Mouse (Mus musculus) left cerebral cortex, adult 9 months (tissue): ENCODE measurements around the gene Apol7e.
A peak's percentile ranks its signal among the peaks of the same experiment; 100 is the strongest.
"Not testable (repeated sequence)": the region's sequence is repeated elsewhere in the genome, so short reads cannot be mapped to it uniquely, and the experiment has no call there.

Experiments used
- DNase-seq, 2 experiments: peaks; one replicate each; pipeline ENCODE4 v3.0.0; 2022; ENCODE audit warnings: low spot score in 2 of 2

The Apol7e gene

DNA sequence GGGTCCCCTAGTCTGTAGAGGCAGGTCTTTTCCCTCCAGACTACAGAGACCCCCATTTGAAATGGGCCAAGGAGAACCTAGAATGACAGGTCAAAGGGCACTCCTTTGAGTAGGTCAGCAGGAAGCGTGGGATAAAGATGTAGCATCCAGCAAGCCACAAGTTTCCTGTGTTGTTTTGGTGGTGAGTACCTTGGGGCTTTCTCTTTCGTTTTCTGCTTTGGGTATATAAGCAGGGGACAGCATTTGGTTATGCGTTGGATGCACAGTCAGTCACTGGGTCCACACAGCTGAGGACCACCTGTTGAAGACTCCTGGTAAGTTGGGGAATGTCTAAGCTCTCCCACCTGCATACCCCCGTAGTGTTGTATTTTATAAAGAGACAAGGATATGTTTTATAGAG lies at the start of gene Apol7e:
Gene Apol7e (plus strand): TSS at position 202 of the 400 bp plus-strand sequence.
- DNase-seq, result not testable (repeated sequence)

DNA sequence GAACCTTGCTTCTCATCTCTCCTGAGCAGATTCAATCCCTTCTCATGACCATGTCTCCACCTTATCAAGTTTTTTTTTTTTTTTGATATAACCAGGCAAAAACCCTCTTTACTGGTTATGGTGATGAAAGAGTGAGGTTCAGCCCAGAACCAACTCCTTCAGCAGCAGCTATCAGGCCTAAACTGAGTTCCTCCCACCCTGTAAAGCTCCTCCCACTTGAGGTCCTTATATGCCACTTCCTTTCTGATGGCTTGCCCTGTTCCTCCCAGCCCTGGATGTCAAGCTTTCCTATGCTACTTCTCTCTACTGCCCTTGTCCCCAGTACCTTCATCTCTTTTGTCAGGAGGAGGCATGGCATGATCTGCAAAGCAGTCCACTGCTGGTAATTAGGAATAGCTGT lies 47.5 kb upstream of the Apol7e start:
- not testable (repeated sequence) for DNase-seq

DNA sequence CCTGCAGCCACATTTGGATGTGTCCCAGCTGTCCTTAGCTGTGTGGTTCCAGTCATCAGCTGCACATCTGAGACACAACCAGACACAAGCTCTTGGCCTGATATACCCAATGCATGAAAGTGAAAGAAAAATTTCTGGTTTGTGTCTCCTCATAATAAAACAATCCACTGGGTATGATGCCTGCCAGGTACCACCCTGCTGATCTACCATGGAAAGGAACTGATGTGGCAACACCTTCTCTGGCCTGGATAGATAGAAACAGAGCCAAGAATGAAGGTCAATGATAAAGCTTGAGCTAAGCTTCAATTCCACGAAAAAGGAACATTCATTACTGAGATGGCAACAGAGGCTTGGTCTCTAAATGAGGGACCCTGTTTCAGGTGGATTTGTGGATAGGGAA lies 38.9 kb upstream of the Apol7e start:
- not testable (repeated sequence) for DNase-seq

DNA sequence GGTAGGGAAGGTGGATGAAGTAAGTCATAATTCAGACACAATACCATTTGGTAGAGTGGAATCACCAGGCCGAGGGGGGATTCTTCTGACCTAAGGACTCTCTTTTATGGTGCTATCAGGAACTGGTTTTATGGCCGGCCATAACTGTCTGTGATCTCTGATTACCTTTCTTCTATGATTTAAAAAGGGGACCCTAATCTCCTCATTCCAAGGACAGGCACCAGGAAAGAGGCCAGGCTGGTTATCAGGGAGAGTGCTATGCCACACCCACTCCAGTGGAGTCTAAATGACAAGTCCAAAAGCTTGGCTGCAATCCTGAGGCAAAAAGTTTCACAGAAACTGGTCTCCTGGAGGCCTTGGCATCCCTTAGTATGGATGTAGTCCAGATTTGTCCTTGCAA lies 36.8 kb upstream of the Apol7e start:
- DNase-seq, result not testable (repeated sequence)

DNA sequence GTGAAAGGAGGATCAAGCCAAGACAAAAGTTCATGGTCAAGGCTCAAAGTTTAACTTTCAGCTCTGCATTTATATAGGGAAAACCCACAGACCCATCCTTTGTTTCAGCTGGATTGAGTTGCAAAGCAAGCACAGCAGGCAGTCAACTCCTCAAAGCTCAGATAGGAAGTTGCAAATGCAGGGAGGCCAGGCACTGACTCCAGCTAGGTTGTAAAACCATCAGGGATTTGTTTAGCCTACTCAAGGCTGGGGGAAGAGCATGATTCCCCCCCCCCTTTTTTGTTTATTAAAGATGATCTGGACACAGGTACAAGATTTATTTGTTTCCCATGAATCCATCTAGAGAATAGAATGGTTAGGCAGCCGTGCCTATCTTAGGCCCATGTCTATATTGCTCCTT lies 24.6 kb upstream of the Apol7e start:
- DNase-seq, result not testable (repeated sequence)

DNA sequence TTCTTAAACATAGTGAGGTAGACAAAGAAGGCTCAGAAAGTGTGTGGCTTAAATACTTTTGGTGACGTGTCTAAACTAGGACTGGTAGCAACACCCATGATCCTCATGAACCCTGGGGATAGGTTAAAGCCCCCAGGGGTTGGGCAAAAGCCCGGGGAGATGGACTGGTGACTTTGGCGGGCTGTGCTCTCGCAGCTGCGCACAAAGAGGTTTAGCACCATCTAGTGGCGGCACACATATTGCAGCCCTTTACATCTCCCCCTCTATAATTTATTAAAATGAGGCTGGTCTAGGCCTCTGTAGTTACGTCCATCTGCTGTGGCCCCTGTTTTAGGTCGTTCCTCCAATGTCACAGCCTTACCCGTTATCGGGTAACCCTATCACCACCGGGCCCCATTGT lies 14.7 kb upstream of the Apol7e start:
- DNase-seq, result peak in 1 of 2 experiments; percentile 21

DNA sequence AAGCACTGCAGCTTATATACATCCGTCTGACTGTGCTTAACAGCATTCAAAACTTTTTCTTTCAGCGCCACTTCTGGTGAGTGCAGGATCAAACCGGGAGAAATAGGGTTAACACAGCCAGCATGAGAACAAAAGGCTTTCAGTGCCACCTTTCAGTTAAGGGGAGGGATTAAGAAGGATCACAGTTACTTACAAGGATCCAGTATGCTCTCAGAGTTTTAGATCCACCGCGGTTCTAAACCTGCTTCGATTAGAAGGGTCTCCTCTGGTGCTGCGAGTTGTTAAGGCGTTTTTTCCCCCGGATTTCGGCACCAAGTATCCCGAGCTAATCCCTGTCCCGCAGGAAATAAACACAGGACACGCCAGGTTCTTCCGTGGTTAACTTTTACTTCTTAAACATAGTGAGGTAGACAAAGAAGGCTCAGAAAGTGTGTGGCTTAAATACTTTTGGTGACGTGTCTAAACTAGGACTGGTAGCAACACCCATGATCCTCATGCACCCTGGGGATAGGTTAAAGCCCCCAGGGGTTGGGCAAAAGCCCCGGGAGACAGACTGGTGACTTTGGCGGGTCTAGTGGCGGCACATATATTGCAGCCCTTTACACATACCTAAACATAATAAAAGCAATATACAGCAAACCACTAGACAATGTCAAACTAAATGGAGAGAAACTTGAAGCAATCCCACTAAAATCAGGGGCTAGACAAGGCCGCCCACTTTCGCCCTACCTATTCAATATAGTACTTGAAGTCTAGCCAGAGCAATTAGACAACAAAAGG lies 6.9 kb upstream of the Apol7e start:
- not testable (repeated sequence) for DNase-seq

DNA sequence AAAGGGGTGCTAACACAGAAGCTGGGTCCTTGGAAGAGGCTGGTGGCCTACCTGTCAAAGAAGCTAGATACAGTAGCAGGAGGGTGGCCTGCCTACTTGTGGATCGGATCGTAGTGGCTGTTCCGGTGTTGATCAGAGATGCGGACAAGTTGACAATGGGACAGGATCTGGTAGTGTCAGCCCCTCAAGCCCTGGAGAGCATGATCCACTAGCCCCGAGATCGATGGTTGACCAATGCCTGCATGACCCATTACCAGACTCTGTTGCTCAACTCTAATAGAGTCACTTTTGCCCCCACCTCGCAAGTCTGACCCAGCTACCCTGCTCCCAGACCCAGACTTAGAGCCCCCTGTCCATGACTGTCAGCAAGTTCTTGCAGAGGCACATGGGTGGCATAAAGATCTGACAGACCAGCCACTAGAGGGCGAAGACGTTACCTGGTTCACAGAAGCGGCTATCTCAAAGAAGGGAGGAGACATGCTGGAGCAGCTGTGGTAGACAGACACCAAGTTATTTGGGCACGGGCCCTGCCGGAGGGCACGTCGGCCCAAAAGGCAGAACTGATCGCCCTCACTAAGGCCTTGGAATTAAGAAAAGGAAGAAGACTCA lies 3.9 kb upstream of the Apol7e start:
- peak in 1 of 2 experiments; percentile 4 for DNase-seq

DNA sequence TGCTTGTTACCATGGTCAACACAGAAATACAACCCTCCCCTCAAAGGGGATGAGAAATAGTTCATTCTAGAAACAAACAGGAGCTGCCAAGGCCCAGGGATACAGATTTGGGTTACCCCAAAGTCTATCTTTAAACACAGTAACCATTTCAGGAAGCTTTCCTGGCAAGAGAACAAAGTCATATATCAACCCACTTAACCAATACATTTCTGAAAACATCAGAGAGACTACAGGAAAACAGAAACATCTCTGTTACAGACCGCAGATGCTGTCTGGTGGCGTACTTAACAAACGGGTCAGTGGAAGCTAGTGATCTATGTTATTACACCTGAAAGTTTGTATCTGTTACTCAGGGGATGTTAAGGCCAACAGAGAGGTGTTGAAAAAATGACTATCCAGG lies 6.6 kb downstream of the Apol7e start:
- DNase-seq, result not testable (repeated sequence)

DNA sequence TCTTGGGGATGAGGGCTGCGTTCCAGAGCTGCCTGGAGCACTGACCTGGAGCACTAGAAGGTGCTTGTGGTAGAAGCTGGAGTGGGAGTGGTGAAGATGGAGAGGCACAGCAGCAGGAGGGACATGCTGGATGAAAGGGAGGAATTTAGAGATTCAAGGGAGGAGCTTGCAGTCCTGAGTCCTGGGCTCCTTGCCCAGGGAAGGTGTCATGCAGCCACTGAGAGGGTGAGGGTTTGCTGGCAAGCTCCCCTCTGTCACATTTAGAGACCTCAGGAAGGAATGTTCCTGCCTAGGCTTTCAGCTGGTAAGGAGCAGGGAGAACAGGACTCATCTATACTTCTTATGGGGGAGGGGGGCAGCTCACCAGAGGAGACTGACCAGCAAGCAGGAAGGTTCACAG lies 10.3 kb downstream of the Apol7e start:
- DNase-seq, result not testable (repeated sequence)

DNA sequence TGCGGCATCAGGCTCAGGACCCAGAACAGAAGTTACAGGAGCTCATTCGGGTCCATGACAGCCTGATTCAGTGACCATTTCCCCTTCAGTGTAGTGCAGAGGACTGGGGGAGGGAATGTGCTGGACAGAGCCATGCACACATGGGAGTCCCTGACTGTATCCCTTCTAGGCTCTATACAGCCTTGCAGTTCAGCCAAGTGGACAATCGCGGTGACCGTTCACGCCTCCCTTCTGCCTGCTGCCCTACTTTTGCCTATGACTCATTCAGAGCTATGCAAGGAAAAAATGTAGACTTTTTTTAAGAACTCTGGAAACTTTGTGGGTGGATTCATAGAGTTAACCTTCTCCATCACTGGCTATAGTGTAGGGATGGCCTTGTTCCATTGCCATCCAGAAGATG lies 19.6 kb downstream of the Apol7e start:
- DNase-seq, result not testable (repeated sequence)

DNA sequence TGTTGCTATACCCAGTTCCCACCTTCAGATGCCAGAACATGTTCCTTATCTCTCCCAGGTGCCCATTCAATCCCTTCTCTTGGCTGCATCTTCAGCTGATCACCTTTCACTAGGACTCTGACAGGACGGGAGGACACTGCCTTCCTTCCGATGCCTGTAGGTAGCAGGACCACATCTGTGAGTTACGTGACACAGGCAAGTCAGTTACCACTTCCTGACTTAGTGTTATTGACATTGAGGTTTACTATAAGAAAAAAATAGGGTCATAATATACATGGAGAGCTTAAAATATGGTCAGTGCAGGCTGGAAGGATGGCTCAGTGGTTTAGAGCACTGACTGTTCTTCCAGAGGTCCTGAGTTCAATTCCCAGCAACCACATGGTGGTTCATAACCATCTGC lies 22.9 kb downstream of the Apol7e start:
- not testable (repeated sequence) for DNase-seq

DNA sequence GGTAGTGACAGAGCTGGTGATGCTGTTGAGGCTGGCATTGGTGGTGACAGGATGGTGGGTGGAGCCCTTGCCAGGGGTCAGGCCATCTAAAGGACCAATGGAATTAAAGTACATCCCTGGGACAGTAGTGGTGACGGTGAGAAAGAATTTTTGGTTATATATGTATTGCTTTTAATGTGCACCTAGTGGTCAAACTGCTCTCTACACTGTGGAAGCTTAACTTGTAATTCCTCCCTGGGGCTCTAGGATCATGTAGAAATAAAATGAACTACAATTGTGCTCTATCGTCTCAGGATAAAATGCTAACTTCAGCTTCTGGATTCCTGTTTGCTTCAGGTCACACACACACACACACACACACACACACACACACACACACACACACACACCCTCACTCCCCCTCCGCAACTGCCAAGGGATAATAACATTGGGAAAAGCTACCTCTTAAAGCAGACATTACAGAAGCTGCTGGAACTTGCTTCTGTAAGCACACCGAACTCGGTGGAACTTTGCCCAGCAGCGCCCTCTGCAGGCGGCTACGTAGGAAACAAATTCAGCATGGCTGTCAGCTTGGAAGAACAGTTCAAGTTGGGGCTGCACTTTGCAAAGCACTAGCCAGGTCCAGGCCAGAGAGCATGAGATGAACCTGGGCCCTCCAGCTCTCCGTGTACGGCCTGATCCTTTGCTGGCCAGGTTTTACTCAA lies 25.7 kb downstream of the Apol7e start:
- DNase-seq, result not testable (repeated sequence)

DNA sequence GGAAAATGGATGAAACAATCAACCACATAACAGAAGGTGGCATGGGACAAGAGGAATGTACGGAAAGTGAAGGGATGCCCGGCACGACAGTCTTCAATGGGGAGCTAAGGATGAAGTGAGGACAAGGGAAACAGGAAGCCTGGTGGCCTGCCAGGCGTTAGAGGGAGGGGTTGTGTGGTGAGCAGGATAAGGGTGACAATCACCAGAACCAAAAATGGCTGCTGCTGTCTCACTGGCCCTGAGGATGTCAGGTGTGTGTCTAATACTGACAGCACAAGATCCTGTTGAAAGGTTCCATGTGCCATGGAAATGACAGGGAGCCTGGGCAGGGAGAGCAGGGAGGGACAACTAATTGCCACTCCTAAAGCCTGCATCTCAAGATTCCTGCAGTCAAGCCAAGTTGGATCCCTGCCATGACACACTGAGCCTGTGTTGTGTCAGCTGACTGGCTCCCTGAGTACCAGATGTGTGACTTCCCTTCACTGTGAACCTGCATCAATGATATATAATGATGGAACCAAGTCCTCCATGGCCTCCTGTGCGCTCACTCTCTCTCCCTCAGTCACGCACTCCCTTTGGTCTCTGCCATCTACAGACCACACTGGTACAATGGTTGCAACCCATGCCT lies 26.9 kb downstream of the Apol7e start:
- DNase-seq, result not testable (repeated sequence)

DNA sequence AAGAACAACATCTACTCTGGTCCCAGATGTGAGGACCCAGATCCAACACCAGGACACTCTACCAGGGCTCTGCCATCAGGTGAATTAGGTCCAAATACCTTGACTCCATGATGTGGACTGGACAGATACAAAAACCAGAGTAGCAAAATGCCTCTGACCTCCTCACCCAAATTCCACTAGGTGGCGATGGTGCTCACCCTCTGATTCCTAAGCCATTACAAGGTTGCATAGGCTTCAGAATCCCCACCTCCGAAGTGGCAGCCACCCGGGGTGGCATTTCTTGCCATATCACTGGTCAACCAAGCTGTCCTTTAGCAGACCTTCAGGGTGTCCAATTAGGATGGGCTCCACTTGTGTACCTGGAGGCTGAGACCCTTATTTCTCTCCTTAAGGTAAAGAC lies 28.5 kb downstream of the Apol7e start:
- not testable (repeated sequence) for DNase-seq

DNA sequence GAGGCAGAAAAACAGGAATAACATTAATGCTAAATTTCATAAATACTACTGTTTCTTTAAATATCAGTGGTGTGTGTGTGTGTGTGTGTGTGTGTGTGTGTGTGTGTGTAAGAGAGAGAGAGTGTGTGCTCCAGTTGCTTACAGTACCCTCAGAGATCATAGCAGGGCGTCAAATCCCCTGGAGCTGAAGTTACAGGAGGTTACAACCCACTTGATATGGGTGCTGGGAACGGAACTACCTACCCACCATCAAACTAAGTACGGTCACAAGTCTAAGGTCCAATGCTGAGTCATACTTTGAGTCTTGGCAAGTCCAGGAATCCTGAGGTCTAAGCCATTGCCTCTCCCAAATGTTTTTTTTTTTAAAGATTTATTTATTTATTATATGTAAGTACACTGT lies 29.1 kb downstream of the Apol7e start:
- DNase-seq, result not testable (repeated sequence)

DNA sequence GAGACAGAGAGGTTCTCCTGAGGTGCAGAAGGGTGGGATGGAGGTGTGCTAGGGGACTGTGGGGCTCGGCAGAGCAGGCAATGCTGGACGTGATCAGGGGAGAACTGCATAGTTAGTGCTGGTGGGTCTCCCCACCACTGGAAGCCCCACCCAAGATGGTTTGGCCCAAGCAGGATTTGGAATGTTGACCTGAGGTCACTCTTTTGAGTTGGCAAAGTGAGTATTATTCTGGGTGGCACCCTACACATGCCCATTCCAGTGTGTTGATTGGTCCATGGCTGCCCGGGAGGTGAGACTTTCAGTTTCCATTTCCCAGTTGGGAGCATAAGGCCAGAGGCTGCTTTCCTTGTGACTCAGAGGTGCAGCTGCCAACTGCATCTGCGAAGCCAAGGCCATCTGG lies 30.1 kb downstream of the Apol7e start, which contains the start of gene Apol9b:
Gene Apol9b (plus strand): TSS at position 301 of the 400 bp plus-strand sequence.
- not testable (repeated sequence) for DNase-seq

DNA sequence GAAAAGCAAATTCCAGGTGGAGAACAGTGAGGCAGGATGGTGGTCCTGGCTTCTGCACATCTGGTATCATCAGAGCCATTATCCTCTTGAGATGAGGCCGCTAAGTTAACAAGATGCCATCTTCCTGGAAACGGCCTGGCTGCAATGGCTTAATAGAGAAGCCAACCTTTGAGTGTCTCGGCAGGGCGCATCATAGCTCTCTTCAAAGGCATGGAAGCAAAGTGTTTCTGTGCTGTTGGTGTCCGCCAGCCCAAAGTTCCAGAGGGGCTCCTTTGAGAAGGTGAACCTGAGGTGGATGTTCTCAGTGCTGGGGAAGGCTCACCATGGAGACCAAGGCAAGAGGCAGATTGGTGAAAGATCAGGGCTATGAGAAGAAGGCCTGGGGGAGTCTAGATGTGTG lies 32.9 kb downstream of the Apol7e start:
- DNase-seq, result no peak

DNA sequence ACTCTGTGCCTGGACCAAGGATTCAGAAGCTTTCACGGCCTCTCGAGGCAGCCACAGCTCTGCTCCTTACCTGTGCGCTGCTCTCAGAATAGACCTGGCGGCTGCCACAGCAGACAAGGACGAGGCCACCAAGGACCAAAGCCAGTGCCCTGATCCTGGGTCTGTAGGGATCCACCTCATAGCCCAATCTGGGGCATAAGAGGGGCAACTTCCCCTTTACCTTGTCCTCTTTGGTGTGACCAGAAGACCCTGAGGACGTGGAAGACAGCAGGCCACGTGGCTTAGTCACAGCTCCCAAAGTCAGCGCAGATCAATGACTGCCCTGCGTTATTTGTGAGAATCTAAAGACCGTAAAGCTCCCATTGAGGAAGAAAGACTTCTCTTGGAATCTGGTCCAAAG lies 34.2 kb downstream of the Apol7e start:
- DNase-seq, result not testable (repeated sequence)

DNA sequence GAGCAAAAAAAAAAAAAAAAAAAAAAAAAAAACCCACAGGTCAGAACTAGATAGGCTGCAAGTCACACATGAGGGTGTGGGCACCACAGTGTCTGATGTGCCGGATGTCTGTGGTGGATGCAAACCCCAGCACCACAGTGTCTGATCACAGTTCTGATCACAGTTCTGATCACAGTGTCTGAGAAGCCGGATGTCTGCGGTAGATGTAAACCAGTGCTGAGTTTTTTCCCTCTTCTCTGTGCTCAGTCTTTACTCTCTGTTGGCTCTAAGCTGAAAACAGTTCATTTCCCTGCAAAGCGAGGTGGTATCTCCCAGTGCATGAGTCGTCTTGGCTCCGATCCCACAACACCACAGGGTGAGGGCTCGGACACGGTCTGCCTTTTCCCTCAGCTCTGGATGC lies 34.7 kb downstream of the Apol7e start:
- not testable (repeated sequence) for DNase-seq

DNA sequence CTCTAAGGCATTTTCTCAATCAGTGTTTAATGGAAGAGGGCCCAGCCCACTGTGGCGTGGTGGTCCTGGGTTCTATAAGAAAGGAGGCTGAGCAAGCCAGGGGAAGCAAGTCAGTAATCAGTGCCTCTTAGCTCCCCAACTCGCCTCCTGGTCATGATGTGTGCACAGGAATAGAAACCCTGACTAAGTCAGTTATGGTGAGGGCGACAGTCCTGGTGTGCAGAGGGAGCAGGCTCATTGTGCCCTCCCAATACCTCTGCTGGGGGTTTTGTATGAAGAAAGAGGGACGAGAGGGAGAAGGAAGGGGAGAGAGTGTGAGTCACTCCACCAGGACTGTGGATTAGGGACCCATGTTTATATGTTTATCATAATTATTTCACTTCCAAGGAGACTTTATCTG lies 35.2 kb downstream of the Apol7e start:
- DNase-seq, result not testable (repeated sequence)
